Mouse (Mus musculus): ENCODE measurements around the gene Nfatc2ip. TPM values are rescaled to one million over a fixed set of nuclear protein-coding genes. Genes with fewer than 3 reads are reported as not detected.

Nfatc2ip gene
- 22.8 TPM for total RNA-seq (2023)

DNA sequence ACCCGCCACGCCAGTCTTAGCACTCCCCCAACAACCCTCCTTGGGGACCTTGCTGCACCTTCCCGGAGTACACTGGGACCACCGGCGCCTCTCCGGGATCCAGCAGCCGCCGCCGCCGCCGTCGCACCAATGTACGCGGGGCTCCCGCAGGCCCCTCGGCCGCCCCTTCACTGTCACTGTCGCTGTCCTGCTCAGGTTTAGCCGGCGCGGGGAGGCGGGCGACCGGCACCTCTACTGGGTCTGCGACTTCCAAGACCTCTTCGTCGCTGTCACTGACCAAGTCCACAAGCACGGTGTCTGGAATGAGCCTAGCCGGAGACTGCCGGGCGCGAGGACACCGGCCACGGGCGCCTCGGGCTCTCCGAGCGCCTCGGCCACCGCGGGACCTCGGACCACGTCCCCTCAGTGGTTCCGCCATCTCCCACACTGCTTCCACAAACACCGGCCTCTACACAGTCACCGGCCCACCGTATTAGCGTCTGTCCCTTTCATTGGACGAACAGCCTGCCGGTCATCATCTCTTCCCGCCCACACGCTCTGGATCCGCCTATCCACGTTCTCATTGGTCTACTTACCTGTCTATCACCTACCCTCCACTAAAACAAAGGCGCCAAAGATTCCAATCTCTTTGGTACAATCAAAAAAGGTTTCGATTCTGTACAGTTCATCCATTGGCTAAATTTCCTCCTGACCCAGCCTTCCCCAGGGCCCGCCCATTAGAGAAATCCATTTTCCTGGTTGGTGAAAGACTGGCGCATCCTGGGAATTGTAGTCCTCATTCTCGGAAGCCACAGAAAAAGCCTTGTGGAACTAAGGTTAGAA lies at the start of gene Nfatc2ip:
Gene Nfatc2ip, minus strand, starts transcription at position 440 of the 822 bp plus-strand sequence.

GRCm38 (mm10) chr7:126428631-126429502 lies 32.3 kb upstream of the Nfatc2ip start, which contains the start of gene Rabep2:
Gene Rabep2, plus strand, starts transcription at chr7:126428759.

DNA sequence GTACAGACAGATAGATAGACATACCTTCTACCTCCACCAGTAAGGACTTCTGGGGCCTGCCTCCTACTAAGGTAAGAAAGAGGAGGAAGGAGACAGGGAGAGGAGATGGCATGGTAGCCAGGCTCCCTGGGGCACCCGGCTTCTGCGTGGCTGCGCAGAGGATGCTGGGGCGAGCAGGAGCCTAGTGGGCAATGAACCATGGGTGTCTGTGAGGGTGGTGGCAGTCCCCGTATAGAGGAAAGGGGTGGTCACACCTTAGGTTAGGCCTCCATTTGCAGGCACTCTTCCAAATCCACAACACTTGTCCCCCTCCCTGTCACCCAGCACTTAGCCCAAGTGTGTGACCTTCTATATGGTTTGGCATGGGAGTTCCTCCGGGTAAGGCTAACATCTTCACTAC lies 18.2 kb upstream of the Nfatc2ip start, which contains the start of gene Cd19:
Gene Cd19, minus strand, starts transcription at position 165 of the 400 bp plus-strand sequence.

GRCm38 (mm10) chr7:126377278-126378158 lies 19.0 kb downstream of the Nfatc2ip start, which contains the start of gene Spns1:
Gene Spns1, minus strand, starts transcription at chr7:126377450.

GRCm38 (mm10) chr7:126369393-126369792 lies 27.1 kb downstream of the Nfatc2ip start, which contains the start of gene Lat:
Gene Lat, minus strand, starts transcription at chr7:126369570.

Other genes starting within 250 kb of the Nfatc2ip start
- 159 TPM for gene Xpo6, start 196.2 kb downstream of the Nfatc2ip start, total RNA-seq (2023)
- 59.1 TPM for gene Sbk1, start 124.1 kb downstream of the Nfatc2ip start, total RNA-seq (2023)
- 568 TPM for gene Lat, start 27.2 kb downstream of the Nfatc2ip start, total RNA-seq (2023)
- 86.1 TPM for gene Spns1, start 19.3 kb downstream of the Nfatc2ip start, total RNA-seq (2023)
- gene Cd19, start 18.2 kb upstream of the Nfatc2ip start, total RNA-seq (2023), result 78.2 TPM
- gene Rabep2, start 32.0 kb upstream of the Nfatc2ip start, total RNA-seq (2023), result 36.5 TPM
- gene Atp2a1, start 66.4 kb upstream of the Nfatc2ip start, total RNA-seq (2023), result 1.3 TPM
- gene Sh2b1, start 78.7 kb upstream of the Nfatc2ip start, total RNA-seq (2023), result 93.6 TPM
- gene Tufm, start 90.6 kb upstream of the Nfatc2ip start, total RNA-seq (2023), result 43.1 TPM
- gene Atxn2l, start 106.7 kb upstream of the Nfatc2ip start, total RNA-seq (2023), result 201 TPM
- gene Eif3c, start 169.7 kb upstream of the Nfatc2ip start, total RNA-seq (2023), result 132 TPM
- gene Apobr, start 188.2 kb upstream of the Nfatc2ip start, total RNA-seq (2023), result 3.3 TPM
- 99.4 TPM for gene Cln3, start 189.1 kb upstream of the Nfatc2ip start, total RNA-seq (2023)
- gene Il27, start 198.2 kb upstream of the Nfatc2ip start, total RNA-seq (2023), result not detected
- not detected for gene Nupr1, start 234.1 kb upstream of the Nfatc2ip start, total RNA-seq (2023)